Mouse (Mus musculus): Measurements from ENCODE around the gene Olfr317.
"Not testable (repeated sequence)": the region's sequence is repeated elsewhere in the genome, so short reads cannot be mapped to it uniquely, and the experiment has no call there.

GRCm38 (mm10) chr11:58717723-58718122, 21.3 kb downstream of the Olfr317 start:
- TF ChIP-seq CTCF, EP300 (IDR thresholded peaks at IDR 0.05): not testable (repeated sequence)
